Mouse (Mus musculus): ENCODE measurements at regions not wholly inside any gene's neighbourhood (a gene's known extent, or its start where the extent isn't known, plus 50 kb on each side); places are given as distances from the start of the nearest gene placed in this dataset.

DNA sequence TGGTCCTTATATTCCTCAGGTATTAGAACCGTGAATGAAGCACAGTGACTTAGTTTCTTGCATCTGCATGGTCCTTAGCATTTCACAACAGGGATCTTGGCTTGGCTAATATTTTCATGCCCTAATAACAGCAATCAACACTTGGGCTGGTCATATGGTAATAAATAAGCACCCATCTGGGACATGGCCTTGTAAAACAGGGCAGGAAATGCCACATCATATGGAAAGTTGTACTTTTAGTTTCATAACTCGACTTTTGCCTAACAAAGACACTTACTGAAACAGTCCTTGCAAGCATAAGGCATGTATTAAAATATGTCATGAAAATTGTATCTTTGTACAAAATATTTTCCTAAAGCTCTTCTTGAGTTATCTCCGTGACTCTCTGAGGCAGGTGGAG, 175.8 kb upstream of the Prdm1 start:
- TF ChIP-seq GATA2 (IDR thresholded peaks at IDR 0.05; ENCODE audit: borderline replicate concordance, low read depth, low read length): no peak
- no peak for TF ChIP-seq CTCF (IDR thresholded peaks at IDR 0.05; ENCODE audit: low read depth, low read length)
- TF ChIP-seq GATA1 (IDR thresholded peaks at IDR 0.05; ENCODE audit: borderline replicate concordance, low read length): no peak
- TF ChIP-seq TAL1 (conservative IDR thresholded peaks at IDR 0.05; ENCODE audit: low read depth, low read length): no peak
